Mouse (Mus musculus) embryonic fibroblast, embryonic 13.5 days (primary cell): ENCODE measurements around the gene Arcn1. TPM values are rescaled to one million over a fixed set of nuclear protein-coding genes. Genes with fewer than 3 reads are reported as not detected.

ENCODE experiments used
- H3K27ac ChIP-seq: 2 replicates; pipeline ENCODE4 v1.5.1; 2012; ENCODE audit warnings: low read length, control low read depth, inconsistent platforms; ENCODE audit not compliant: insufficient read depth
- H3K4me1 ChIP-seq: 2 replicates; pipeline ENCODE4 v1.6.1; 2011; ENCODE audit warnings: low read length; ENCODE audit not compliant: control insufficient read depth, insufficient read depth
- H3K4me3 ChIP-seq: 2 replicates; pipeline ENCODE4 v1.5.1; 2011; ENCODE audit warnings: mild to moderate bottlenecking, control low read depth, low read length; ENCODE audit not compliant: insufficient read depth
- CTCF ChIP-seq: IDR thresholded peaks from 2 replicates; pipeline ENCODE4 v1.5.1; 2011; ENCODE audit warnings: mild to moderate bottlenecking, control low read depth, low read length, moderate library complexity, borderline replicate concordance; ENCODE audit not compliant: insufficient read depth
- POLR2A ChIP-seq: IDR thresholded peaks from 2 replicates; pipeline ENCODE4 v1.6.1; 2011; ENCODE audit warnings: low read depth, mild to moderate bottlenecking, control low read depth, low read length, moderate library complexity
- polyA plus RNA-seq: library from polyadenylated mRNA; stranded (reverse); fragments of >200 nt; gene quantifications from 2 replicates; pipeline ENCODE4 v1.2.4, GENCODE M21; 2011; ENCODE audit warnings: low read depth; ENCODE audit not compliant: missing spikeins, insufficient read length

Gene Arcn1
- polyA plus RNA-seq, 1 experiment = 260 TPM

GRCm38 (mm10) chr9:44711602-44712001 lies 56.0 kb downstream of the Arcn1 start:
- TF ChIP-seq POLR2A = no peak
- no peak for TF ChIP-seq CTCF
- no peak overlapping the region for H3K4me3 ChIP-seq
- H3K27ac ChIP-seq = no peak overlapping the region
- peaks cover 8% of the 10 kb centered on the region for H3K4me1 ChIP-seq

DNA sequence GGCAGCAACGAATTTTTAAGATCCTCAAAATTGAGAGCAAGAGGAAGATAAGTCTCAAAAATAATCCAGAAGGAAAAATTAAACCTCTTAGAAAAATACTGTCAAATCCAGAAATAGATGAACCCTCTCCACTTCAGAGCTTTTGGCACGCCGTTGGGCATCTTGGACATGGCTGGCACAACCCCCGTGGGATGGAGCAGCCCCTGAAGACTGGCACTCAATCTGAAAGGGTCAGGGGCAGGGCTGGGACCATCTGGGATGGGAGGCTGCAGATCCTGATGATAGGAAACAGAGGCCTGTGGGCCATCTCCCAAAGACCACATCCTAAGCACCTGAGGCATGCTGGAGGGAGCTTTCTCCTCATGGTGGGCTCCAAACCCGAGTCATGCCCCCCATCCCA lies 57.4 kb downstream of the Arcn1 start:
- H3K4me1 ChIP-seq = peaks cover 8% of the 10 kb centered on the region
- no peak for TF ChIP-seq POLR2A
- TF ChIP-seq CTCF = no peak
- no peak overlapping the region for H3K27ac ChIP-seq
- no peak overlapping the region for H3K4me3 ChIP-seq

GRCm38 (mm10) chr9:44709600-44709999 lies 58.0 kb downstream of the Arcn1 start:
- Histone ChIP-seq H3K27ac (no peak overlapping the region), H3K4me3 (no peak overlapping the region), H3K4me1 (peaks cover 8% of the 10 kb centered on the region)
- TF ChIP-seq POLR2A (no peak), CTCF (peak; percentile 56; the same call in 1 of the 2 replicates)

DNA sequence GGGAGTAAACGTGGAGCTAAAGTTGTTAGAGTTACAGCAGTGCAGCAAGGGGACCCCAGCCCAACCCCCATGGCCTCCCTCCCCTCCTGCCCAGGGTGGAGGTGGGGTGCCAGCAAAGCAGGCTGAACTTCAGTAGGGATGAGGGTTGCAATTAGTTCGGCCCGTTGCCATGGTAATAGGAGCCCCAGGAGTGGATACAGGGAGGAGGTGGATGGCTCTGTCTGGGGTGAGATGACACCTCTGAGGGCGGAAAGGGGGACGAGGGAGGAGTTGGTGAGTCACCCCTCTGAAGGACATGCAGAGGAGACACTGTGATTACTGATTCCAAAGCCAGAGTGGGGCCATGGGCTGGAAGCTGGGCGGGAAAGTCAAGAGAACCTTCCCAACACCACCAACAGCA lies 58.7 kb downstream of the Arcn1 start:
- Histone ChIP-seq H3K27ac (no peak overlapping the region), H3K4me3 (peak overlapping the region; percentile 12; the same call in 1 of the 2 replicates)

GRCm38 (mm10) chr9:44708429-44708765 lies 59.2 kb downstream of the Arcn1 start:
- TF ChIP-seq CTCF (no peak), POLR2A (no peak)
- Histone ChIP-seq H3K4me1 (peaks cover 8% of the 10 kb centered on the region), H3K27ac (no peak overlapping the region), H3K4me3 (peak overlapping the region; percentile 12; the same call in 1 of the 2 replicates)

More for the DNA sequence above, 58.7 kb downstream of the Arcn1 start:
- no peak for TF ChIP-seq POLR2A
- TF ChIP-seq CTCF = no peak
- peaks cover 8% of the 10 kb centered on the region for H3K4me1 ChIP-seq

GRCm38 (mm10) chr9:44707749-44708428 lies 59.8 kb downstream of the Arcn1 start:
- TF ChIP-seq CTCF (no peak), POLR2A (no peak)
- Histone ChIP-seq H3K4me1 (peaks cover 8% of the 10 kb centered on the region), H3K27ac (no peak overlapping the region), H3K4me3 (no peak overlapping the region)

DNA sequence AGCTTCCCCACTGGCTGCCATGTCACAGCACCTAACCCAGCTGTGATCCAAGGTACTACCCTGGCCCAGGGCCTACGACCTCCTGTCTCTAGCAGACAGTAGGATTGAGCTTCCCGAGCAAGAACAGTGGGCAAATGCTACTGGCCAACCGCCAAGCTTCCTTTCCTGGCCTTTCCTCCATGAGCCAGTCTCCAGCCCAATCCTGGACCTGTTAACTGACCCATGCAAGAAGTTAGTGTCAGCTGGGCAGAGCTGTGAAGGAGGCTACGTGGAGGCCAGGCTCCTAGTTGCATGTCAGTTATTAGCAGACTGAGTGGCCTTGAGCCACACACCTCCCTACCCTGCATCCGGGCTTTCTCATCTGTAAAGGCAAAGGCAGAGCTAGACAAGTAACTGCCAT lies 67.9 kb downstream of the Arcn1 start:
- Histone ChIP-seq H3K4me3 (no peak overlapping the region), H3K4me1 (no peaks in the 10 kb centered on the region), H3K27ac (no peak overlapping the region)
- TF ChIP-seq POLR2A (no peak), CTCF (no peak)

DNA sequence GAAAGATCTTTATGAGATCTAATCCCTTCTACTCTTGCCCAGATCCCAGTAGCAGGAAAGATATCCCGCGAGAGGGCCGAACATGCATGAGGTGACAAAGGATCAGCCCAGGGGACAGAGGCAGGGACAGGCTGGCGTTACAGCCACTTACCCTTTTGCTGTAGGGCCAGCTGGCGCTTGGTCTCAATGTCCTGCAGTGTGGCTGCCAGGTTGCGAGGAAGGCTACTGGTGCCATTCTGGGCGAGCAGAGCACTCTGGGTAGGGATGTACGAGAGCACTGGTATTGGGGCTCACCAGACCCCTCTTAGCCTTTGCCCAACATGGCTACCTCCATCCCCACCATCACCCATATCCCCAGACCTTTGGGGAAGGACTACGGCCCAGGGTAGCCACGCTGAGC lies 68.4 kb downstream of the Arcn1 start:
- Histone ChIP-seq H3K27ac (no peak overlapping the region), H3K4me3 (no peak overlapping the region)

DNA sequence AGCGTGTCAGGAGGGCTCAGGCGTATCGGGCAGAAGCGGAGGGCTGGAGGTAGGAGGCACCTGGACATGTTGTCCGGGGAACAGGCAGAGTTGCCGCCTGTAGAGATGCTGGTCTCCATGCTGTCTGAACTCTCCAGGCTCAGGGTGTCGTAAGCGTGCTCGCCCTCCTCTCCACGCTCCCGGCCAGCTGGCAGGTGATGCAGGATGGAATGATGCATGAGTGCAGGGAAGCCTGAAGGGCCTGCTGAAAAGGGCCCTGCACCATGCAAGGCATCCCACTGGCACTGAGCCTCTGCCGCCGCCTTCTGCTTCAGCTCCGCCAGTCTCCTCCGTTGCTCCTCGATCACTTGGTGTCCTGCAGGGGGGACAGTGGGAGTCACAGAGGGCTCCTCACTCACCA lies 69.8 kb downstream of the Arcn1 start:
- Histone ChIP-seq H3K4me1 (no peaks in the 10 kb centered on the region), H3K4me3 (no peak overlapping the region), H3K27ac (no peak overlapping the region)
- TF ChIP-seq CTCF = no peak
- TF ChIP-seq POLR2A = no peak

More for the DNA sequence above, 68.4 kb downstream of the Arcn1 start:
- TF ChIP-seq POLR2A = no peak
- TF ChIP-seq CTCF = no peak
- no peaks in the 10 kb centered on the region for H3K4me1 ChIP-seq

- TF ChIP-seq CTCF = no peak
- no peak overlapping the region for H3K4me3 ChIP-seq
- no peak overlapping the region for H3K27ac ChIP-seq
- H3K4me1 ChIP-seq = no peaks in the 10 kb centered on the region
Observed at GRCm38 (mm10) chr9:44693071-44693470, 74.6 kb downstream of the Arcn1 start.
